Mouse (Mus musculus) erythroblast, embryonic 14.5 days (primary cell): Measurements from ENCODE around the gene Anxa9.

ENCODE experiments used
- GATA1 ChIP-seq: IDR thresholded peaks from 2 replicates; pipeline ENCODE4 v1.6.1; 2012; ENCODE audit warnings: low read length, inconsistent platforms, mixed read lengths
- TAL1 ChIP-seq: IDR thresholded peaks from 3 replicates; pipeline ENCODE4 v1.6.1; 2012; ENCODE audit warnings: low read length, inconsistent platforms, mixed read lengths

- no peak for TF ChIP-seq TAL1
- TF ChIP-seq GATA1: no peak
Measured at GRCm38 (mm10) chr3:95323429-95323828, 16.5 kb upstream of the Anxa9 start.
